Mouse (Mus musculus) ovary, postnatal 36 days (tissue): Measurements from ENCODE around the gene Xylt1.

Experiments used
- DNase-seq: peaks from one replicate; pipeline ENCODE4 v3.0.0; 2022; ENCODE audit warnings: low spot score, mixed read lengths

Xylt1 gene

GRCm38 (mm10) chr7:117564627-117565026 lies 183.8 kb downstream of the Xylt1 start:
- no peak for DNase-seq

GRCm38 (mm10) chr7:117566115-117566514 lies 185.3 kb downstream of the Xylt1 start:
- DNase-seq, result no peak

GRCm38 (mm10) chr7:117566833-117567232 lies 186.1 kb downstream of the Xylt1 start:
- DNase-seq, result no peak

GRCm38 (mm10) chr7:117567252-117567651 lies 186.5 kb downstream of the Xylt1 start:
- no peak for DNase-seq

GRCm38 (mm10) chr7:117567653-117568340 lies 187.0 kb downstream of the Xylt1 start:
- DNase-seq, result no peak

GRCm38 (mm10) chr7:117571131-117571530 lies 190.4 kb downstream of the Xylt1 start:
- DNase-seq, result no peak

GRCm38 (mm10) chr7:117571713-117572112 lies 190.9 kb downstream of the Xylt1 start:
- no peak for DNase-seq

- DNase-seq, result no peak
Measured at GRCm38 (mm10) chr7:117573170-117573569, 192.4 kb downstream of the Xylt1 start.

- no peak for DNase-seq
Measured at GRCm38 (mm10) chr7:117575417-117575816, 194.6 kb downstream of the Xylt1 start.

GRCm38 (mm10) chr7:117577035-117577434 lies 196.3 kb downstream of the Xylt1 start:
- DNase-seq, result no peak

- DNase-seq, result no peak
Measured at GRCm38 (mm10) chr7:117585164-117585563, 204.4 kb downstream of the Xylt1 start.

GRCm38 (mm10) chr7:117586811-117587210 lies 206.0 kb downstream of the Xylt1 start:
- no peak for DNase-seq

GRCm38 (mm10) chr7:117587234-117587929 lies 206.6 kb downstream of the Xylt1 start:
- DNase-seq, result no peak

- no peak for DNase-seq
Measured at GRCm38 (mm10) chr7:117588426-117588825, 207.6 kb downstream of the Xylt1 start.

GRCm38 (mm10) chr7:117589359-117589758 lies 208.6 kb downstream of the Xylt1 start:
- no peak for DNase-seq

GRCm38 (mm10) chr7:117589820-117590219 lies 209.0 kb downstream of the Xylt1 start:
- no peak for DNase-seq

GRCm38 (mm10) chr7:117594191-117594590 lies 213.4 kb downstream of the Xylt1 start:
- DNase-seq, result no peak

GRCm38 (mm10) chr7:117595029-117595695 lies 214.4 kb downstream of the Xylt1 start:
- DNase-seq, result no peak

- no peak for DNase-seq
Measured at GRCm38 (mm10) chr7:117600443-117600842, 219.7 kb downstream of the Xylt1 start.

GRCm38 (mm10) chr7:117610439-117610838 lies 229.7 kb downstream of the Xylt1 start:
- DNase-seq, result no peak

GRCm38 (mm10) chr7:117612788-117613473 lies 232.2 kb downstream of the Xylt1 start:
- DNase-seq, result no peak

GRCm38 (mm10) chr7:117613796-117614195 lies 233.0 kb downstream of the Xylt1 start:
- no peak for DNase-seq
